Mouse (Mus musculus) midbrain, embryonic 16.5 days (tissue): ENCODE data around the gene Dync2h1. TPM values are rescaled to one million over a fixed set of nuclear protein-coding genes. Genes with fewer than 3 reads are reported as not detected.
"Not testable (repeated sequence)": the region's sequence is repeated elsewhere in the genome, so short reads cannot be mapped to it uniquely, and the experiment has no call there.

Experiments
- ATAC-seq: fragments of 200-750 bp; cut with Nextera tagmentation; 2 replicates; pipeline ENCODE4 v1.8.0; 2017; ENCODE audit warnings: moderate TSS enrichment
- H3K27ac ChIP-seq: fragments of 300-500 bp; sonication (generic); 2 replicates; pipeline ENCODE4 v1.5.1; 2014; ENCODE audit warnings: mild to moderate bottlenecking, low read length, mixed read lengths
- H3K27me3 ChIP-seq: fragments of 300-500 bp; sonication (generic); 2 replicates; pipeline ENCODE4 v1.6.1; 2014; ENCODE audit warnings: low read depth, low read length, mixed read lengths; ENCODE audit not compliant: control insufficient read depth, insufficient read depth
- H3K36me3 ChIP-seq: fragments of 300-500 bp; sonication (generic); 2 replicates; pipeline ENCODE4 v1.6.1; 2014; ENCODE audit warnings: mild to moderate bottlenecking, low read length, moderate library complexity, mixed read lengths; ENCODE audit not compliant: control insufficient read depth, insufficient read depth
- H3K4me1 ChIP-seq: fragments of 300-500 bp; sonication (generic); 2 replicates; pipeline ENCODE4 v1.6.1; 2014; ENCODE audit warnings: mild to moderate bottlenecking, low read length, mixed read lengths; ENCODE audit not compliant: control insufficient read depth, insufficient read depth
- H3K4me2 ChIP-seq: fragments of 300-500 bp; sonication (generic); 2 replicates; pipeline ENCODE4 v1.6.1; 2014; ENCODE audit warnings: mild to moderate bottlenecking, low read length, mixed read lengths
- H3K4me3 ChIP-seq: fragments of 300-500 bp; sonication (generic); 2 replicates; pipeline ENCODE4 v1.5.1; 2014; ENCODE audit warnings: low read depth, mild to moderate bottlenecking, low read length, moderate library complexity, mixed read lengths
- H3K9ac ChIP-seq: fragments of 300-500 bp; sonication (generic); 2 replicates; pipeline ENCODE4 v1.6.1; 2014; ENCODE audit warnings: low read depth, low read length, mixed read lengths
- H3K9me3 ChIP-seq: fragments of 300-500 bp; sonication (generic); replicated peaks from 2 replicates; pipeline ENCODE4 v1.6.1; 2014; ENCODE audit warnings: mild to moderate bottlenecking, low read length, mixed read lengths; ENCODE audit not compliant: control insufficient read depth, poor library complexity, severe bottlenecking
- WGBS: fragments of 180-500 bp; shearing (Covaris S2); extraction: QIAGEN DNeasy Blood & Tissue Kit; methylation state at CpG from one replicate; pipeline ENCODE4 v1.1.7; 2014; 5-methylcytosine and 5-hydroxymethylcytosine counted together
- polyA plus RNA-seq: library from polyadenylated mRNA; unstranded; fragments of >200 nt; fragmentation: Nextera tagmentation; extraction: Ambion mirVana; gene quantifications from 2 replicates; pipeline ENCODE4 v1.2.1, GENCODE M21; 2015

Dync2h1 gene
- polyA plus RNA-seq, 1 experiment from 2014 or later, result 20.9 TPM

DNA sequence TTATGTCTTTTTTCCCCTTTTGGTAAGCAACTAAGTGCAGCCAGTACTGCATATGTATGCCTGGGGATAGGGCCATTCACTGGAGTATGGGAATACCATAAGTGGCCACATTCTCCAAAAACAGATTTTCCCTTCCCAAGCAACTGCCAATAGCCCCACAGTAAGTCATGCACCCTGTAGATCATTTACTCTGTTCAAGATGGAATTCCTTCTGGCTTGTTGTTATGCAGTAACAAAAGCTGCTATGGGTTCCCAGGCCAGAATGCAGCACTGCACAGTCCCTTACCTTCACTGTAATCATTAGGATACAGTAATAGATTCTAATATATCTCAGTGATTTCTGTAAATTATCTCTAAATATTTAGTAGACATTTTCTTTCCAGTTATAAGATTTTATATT lies 190.0 kb downstream of the Dync2h1 start:
- ATAC-seq, result no peak
- H3K9me3 ChIP-seq, result no peaks in the 10 kb centered on the region
- peaks cover 9% of the 10 kb centered on the region for H3K36me3 ChIP-seq
- no peaks in the 10 kb centered on the region for H3K4me1 ChIP-seq
- no peak overlapping the region for H3K4me2 ChIP-seq
- no peak overlapping the region for H3K9ac ChIP-seq
- no peaks in the 10 kb centered on the region for H3K27me3 ChIP-seq
- no peak overlapping the region for H3K27ac ChIP-seq
- H3K4me3 ChIP-seq, result no peak overlapping the region

DNA sequence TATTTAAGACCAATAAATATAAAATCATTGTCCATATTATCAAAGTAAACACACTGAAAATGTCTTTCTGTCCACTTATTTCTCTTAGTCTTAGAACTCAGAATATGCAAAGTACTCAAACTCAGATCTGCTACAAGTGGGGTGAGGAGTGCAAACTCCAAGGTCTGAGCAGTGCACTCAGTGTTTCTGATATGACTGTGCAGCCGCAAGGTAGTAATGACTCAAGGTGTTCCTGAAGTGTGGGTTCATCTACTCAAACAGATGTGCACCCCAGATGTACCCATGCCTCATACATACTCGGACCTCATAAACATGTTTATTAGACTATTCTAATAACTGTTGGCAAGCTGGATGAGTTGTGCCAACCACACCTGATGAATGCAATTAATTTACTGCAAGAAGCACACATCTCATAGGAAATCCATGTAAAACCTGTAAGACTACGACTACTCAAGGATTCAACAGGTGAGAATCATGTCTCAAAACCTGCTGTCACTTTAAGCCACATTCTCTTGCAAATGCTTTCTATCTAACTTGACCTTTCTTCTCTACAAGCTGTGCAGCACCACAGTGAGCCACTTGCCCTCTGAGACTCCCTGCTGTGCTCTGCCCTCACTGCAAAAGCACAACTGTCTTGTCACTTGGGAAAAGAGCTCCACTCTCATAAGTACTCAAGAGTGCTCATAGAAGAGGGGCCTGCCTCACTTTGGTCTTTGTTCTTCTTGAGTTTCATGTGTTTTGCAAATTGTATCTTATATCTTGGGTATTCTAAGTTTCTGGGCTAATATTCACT lies 195.2 kb downstream of the Dync2h1 start:
- Histone ChIP-seq H3K9ac (no peak overlapping the region), H3K4me2 (no peak overlapping the region), H3K4me3 (no peak overlapping the region), H3K9me3 (no peaks in the 10 kb centered on the region), H3K27me3 (no peaks in the 10 kb centered on the region), H3K4me1 (no peaks in the 10 kb centered on the region), H3K27ac (no peak overlapping the region), H3K36me3 (peaks cover 17% of the 10 kb centered on the region)
- 93% methylated on average over 3 of the region's 3 CpGs for WGBS
- ATAC-seq, result no peak

DNA sequence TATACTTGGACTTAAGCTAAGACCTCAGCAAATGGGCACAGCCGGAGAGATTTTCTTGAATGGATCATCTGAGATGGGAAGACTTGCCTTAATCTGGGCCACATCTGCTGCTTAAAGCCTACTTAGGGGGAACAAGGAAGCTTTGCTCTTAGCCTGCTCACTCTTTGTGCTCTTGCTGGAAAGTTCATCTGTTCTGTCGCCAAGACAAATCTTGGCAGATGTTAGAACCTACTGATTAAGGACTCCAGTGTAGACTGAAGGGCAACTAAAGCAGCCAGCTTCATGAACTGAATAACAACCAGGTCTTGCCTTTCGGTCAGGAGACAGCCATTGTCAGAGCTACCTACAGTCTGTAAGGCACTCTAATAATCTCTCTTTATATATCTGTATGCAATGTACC lies 198.1 kb downstream of the Dync2h1 start:
- peaks cover 17% of the 10 kb centered on the region for H3K36me3 ChIP-seq
- H3K4me3 ChIP-seq, result no peak overlapping the region
- no peaks in the 10 kb centered on the region for H3K4me1 ChIP-seq
- H3K9me3 ChIP-seq, result no peaks in the 10 kb centered on the region
- H3K9ac ChIP-seq, result no peak overlapping the region
- ATAC-seq, result no peak
- H3K27ac ChIP-seq, result no peak overlapping the region
- WGBS, result 73% methylated on average over 3 of the region's 3 CpGs
- H3K4me2 ChIP-seq, result no peak overlapping the region
- H3K27me3 ChIP-seq, result no peaks in the 10 kb centered on the region

DNA sequence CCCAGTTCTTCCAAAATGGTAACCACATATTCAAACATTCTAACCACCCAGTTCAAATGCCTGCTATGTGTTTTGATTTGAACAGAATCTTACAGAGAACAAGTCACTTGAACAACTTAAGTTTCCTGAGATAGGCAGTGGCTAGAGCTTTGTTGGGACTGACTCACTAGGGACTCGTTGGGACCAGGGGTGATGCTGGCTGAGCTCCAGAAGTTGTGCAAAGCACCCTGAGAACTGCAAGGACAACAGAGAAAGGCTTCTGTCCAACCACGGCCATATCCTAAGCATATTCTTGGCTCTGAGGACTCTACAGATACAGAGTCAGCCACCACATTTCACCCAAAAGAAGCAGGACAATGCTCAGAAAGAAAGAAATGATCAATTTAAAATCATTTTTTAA lies 215.1 kb downstream of the Dync2h1 start:
- H3K4me3 ChIP-seq, result no peak overlapping the region
- no peak for ATAC-seq
- no peak overlapping the region for H3K4me2 ChIP-seq
- no peaks in the 10 kb centered on the region for H3K27me3 ChIP-seq
- H3K4me1 ChIP-seq, result no peaks in the 10 kb centered on the region
- WGBS, result 88% methylated on average over 2 of the region's 2 CpGs
- no peak overlapping the region for H3K9ac ChIP-seq
- no peak overlapping the region for H3K27ac ChIP-seq
- H3K36me3 ChIP-seq, result peaks cover 2% of the 10 kb centered on the region; the same call in 1 of the 2 replicates
- H3K9me3 ChIP-seq, result no peaks in the 10 kb centered on the region

DNA sequence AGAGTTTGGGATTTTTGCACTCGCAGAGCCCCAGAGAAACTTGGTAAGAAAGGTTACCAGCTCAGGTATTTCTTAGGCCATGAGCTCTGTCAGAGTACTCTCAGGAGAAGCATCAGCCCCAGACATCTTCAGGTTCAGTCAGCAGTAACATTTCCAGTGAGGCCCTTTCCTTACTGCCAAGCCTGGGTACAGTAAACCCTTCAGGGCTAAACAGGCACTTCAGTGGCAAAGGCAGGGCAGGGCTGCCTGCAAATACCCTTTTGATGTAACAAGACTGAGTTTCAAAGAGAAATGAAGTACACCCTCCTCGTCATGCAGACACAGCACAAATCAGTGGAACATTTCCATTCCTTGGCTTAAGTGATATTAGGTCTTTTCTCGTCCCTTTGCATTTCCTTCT lies 219.2 kb downstream of the Dync2h1 start:
- H3K4me3 ChIP-seq, result no peak overlapping the region
- WGBS, result 91% methylated on average over 3 of the region's 3 CpGs
- no peak for ATAC-seq
- no peak overlapping the region for H3K9ac ChIP-seq
- H3K4me2 ChIP-seq, result no peak overlapping the region
- H3K4me1 ChIP-seq, result no peaks in the 10 kb centered on the region
- H3K9me3 ChIP-seq, result no peaks in the 10 kb centered on the region
- H3K27ac ChIP-seq, result no peak overlapping the region
- H3K27me3 ChIP-seq, result no peaks in the 10 kb centered on the region
- peaks cover 2% of the 10 kb centered on the region; the same call in 1 of the 2 replicates for H3K36me3 ChIP-seq

DNA sequence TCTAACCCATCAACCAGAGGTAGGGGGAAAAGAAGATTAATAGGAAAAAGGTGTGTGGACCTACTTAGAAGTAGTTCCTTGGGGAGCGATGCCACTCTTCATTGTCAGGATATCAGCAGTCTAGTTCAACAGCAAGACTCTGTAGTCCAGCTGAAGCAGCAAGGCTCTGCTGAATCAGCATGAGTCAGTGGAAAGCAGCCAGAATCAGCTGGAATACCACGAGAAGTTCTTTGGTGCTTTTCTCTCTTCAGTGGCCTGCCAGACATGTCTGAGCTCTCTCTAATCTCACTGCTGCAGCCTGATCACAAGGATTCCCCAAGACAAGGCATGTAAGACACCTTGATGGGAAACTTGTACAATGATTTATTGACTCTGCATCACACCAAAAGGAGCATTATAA lies 225.9 kb downstream of the Dync2h1 start:
- Histone ChIP-seq H3K36me3 (0 out of 2 replicates have a peak, but pooled peaks cover 4% of the 10 kb centered on the region), H3K27ac (no peak overlapping the region), H3K4me1 (no peaks in the 10 kb centered on the region), H3K9ac (no peak overlapping the region), H3K4me2 (no peak overlapping the region), H3K9me3 (no peaks in the 10 kb centered on the region), H3K4me3 (no peak overlapping the region), H3K27me3 (no peaks in the 10 kb centered on the region)
- no peak for ATAC-seq
- WGBS, result 77% methylated on average over 2 of the region's 2 CpGs

DNA sequence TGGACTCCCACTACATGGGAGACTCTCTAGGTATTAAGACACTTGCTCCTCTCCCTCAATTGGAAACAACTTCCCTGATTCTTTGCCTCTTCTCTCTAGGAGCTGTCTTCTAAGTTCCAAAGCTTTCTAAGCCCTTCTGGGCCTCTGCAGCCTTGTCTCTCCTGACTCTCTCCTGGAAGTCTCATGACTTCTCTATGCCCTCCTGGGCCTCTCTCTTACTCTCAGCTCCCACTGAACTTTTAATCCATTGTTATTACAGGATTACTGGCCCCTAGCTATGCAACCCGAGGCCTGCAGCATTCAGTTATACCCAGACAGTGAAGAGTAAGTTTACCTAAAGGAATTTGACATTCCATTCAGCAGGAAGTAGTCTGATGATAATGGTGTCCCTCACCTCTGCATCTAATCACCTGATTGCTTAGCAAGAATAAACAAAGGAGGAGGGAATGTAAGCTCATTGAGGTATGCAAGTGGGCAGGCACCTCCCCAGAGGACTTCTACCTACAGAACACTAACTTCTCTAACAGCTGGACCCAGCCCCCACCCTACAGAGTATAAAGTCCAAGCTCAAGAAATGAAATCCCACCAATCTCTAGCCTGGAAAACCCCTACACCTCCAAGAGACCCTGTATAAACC lies 256.7 kb downstream of the Dync2h1 start:
- Histone ChIP-seq H3K9me3 (no peaks in the 10 kb centered on the region), H3K4me2 (no peak overlapping the region), H3K27me3 (no peaks in the 10 kb centered on the region), H3K36me3 (peaks cover 5% of the 10 kb centered on the region; the same call in 1 of the 2 replicates), H3K4me1 (no peaks in the 10 kb centered on the region), H3K27ac (no peak overlapping the region), H3K9ac (no peak overlapping the region), H3K4me3 (no peak overlapping the region)
- 0 out of 2 replicates have a peak, but pooled peaks have one; percentile 11 for ATAC-seq
- 16% methylated on average over 1 of the region's 1 CpGs for WGBS

DNA sequence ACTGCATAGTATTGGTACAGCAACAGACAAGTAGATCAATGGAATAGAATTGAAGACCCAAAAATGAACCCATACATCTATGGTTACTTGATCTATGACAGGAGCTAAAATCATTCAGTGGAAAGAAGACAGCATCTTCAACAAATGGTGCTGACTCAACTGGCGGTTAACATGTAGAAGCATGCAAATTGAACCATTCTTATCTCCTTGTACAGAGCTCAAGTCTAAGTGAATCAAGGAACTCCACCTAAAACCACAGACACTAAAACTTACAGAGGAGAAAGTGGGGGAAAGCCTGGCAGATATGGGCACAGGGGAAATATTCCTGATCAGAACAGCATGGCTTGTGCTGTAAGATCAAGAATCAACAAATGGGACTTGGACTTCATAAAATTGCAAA lies 270.8 kb downstream of the Dync2h1 start:
- Histone ChIP-seq H3K4me1 (no peaks in the 10 kb centered on the region), H3K9me3 (no peaks in the 10 kb centered on the region), H3K36me3 (no peaks in the 10 kb centered on the region), H3K27me3 (no peaks in the 10 kb centered on the region), H3K27ac (no peak overlapping the region), H3K9ac (no peak overlapping the region), H3K4me3 (no peak overlapping the region), H3K4me2 (no peak overlapping the region)
- 98% methylated on average over 1 of the region's 1 CpGs for WGBS
- ATAC-seq, result no peak

DNA sequence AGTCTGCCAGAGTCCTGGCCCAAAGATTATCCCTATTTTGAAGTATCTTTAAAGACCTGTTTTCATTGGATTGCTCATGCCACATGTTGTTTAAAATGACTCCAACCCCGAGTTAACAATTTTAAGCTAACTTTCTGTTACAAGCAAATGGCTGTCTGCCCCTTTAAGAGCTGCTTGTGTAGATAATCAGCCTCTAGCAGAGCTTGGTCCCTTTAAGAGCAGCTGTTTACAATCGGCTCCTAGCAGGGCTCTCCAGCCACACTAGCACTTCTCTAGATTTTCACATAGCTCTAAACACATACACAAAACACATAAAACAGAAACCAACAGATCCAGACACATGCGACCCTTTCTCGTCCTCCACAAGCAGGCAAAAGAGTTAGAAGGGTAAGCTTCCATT lies 273.7 kb downstream of the Dync2h1 start:
- WGBS, result 62% methylated on average over 4 of the region's 4 CpGs
- not testable (repeated sequence) for ATAC-seq, H3K27ac ChIP-seq, H3K4me3 ChIP-seq, H3K36me3 ChIP-seq, H3K9ac ChIP-seq, H3K4me2 ChIP-seq, H3K9me3 ChIP-seq, H3K4me1 ChIP-seq, H3K27me3 ChIP-seq
